Mouse (Mus musculus) embryonic facial prominence, embryonic 11.5 days (tissue): Measurements from ENCODE around the gene Coro6. TPM values are rescaled to one million over a fixed set of nuclear protein-coding genes. Genes with fewer than 3 reads are reported as not detected.
A peak's percentile ranks its signal among the peaks of the same experiment; 100 is the strongest.

Experiments used
- ATAC-seq: fragments of 200-750 bp; cut with Nextera tagmentation; replicated peaks from 2 replicates; pipeline ENCODE4 v1.8.0; 2017; ENCODE audit warnings: low read depth; ENCODE audit not compliant: insufficient number of reproducible peaks, low FRiP score, low TSS enrichment
- DNase-seq: peaks from one replicate; pipeline ENCODE4 v3.0.0-alpha.2; 2015; ENCODE audit warnings: low spot score
- H3K27ac ChIP-seq: fragments of 300-500 bp; sonication (generic); replicated peaks from 2 replicates; pipeline ENCODE4 v1.5.1; 2014; ENCODE audit warnings: mild to moderate bottlenecking, low read depth, low read length, control low read depth
- H3K27me3 ChIP-seq: fragments of 300-500 bp; sonication (generic); 2 replicates; pipeline ENCODE4 v1.6.1; 2014; ENCODE audit warnings: mild to moderate bottlenecking, low read length, moderate library complexity, mixed read lengths; ENCODE audit not compliant: control insufficient read depth, insufficient read depth
- H3K36me3 ChIP-seq: fragments of 300-500 bp; sonication (generic); replicated peaks from 2 replicates; pipeline ENCODE4 v1.6.1; 2014; ENCODE audit warnings: low read depth, mild to moderate bottlenecking, low read length, moderate library complexity, mixed read lengths; ENCODE audit not compliant: control insufficient read depth, insufficient read depth
- H3K4me1 ChIP-seq: fragments of 300-500 bp; sonication (generic); 2 replicates; pipeline ENCODE4 v1.6.1; 2014; ENCODE audit warnings: low read length, mixed read lengths; ENCODE audit not compliant: control insufficient read depth, insufficient read depth
- H3K4me2 ChIP-seq: fragments of 300-500 bp; sonication (generic); 2 replicates; pipeline ENCODE4 v1.6.1; 2014; ENCODE audit warnings: low read depth, mild to moderate bottlenecking, control low read depth, low read length, moderate library complexity
- H3K4me3 ChIP-seq: fragments of 300-500 bp; sonication (generic); 2 replicates; pipeline ENCODE4 v1.5.1; 2014; ENCODE audit warnings: low read depth, low read length, control low read depth
- H3K9ac ChIP-seq: fragments of 300-500 bp; sonication (generic); replicated peaks from 2 replicates; pipeline ENCODE4 v1.6.1; 2014; ENCODE audit warnings: mild to moderate bottlenecking, control low read depth, low read length
- H3K9me3 ChIP-seq: fragments of 300-500 bp; sonication (generic); replicated peaks from 2 replicates; pipeline ENCODE4 v1.6.1; 2016; ENCODE audit warnings: mild to moderate bottlenecking, low read length, inconsistent platforms, mixed read lengths; ENCODE audit not compliant: control insufficient read depth
- WGBS: fragments of 180-500 bp; shearing (Covaris S2); extraction: QIAGEN DNeasy Blood & Tissue Kit; methylation state at CpG from one replicate; pipeline ENCODE4 v1.1.7; 2014; 5-methylcytosine and 5-hydroxymethylcytosine counted together
- polyA plus RNA-seq: library from polyadenylated mRNA; unstranded; fragments of >200 nt; fragmentation: Nextera tagmentation; extraction: Ambion mirVana; gene quantifications from 2 replicates; pipeline ENCODE4 v1.2.1, GENCODE M21; 2014

Gene Coro6
- polyA plus RNA-seq, 1 experiment from 2014 or later, result 0.25 TPM

DNA sequence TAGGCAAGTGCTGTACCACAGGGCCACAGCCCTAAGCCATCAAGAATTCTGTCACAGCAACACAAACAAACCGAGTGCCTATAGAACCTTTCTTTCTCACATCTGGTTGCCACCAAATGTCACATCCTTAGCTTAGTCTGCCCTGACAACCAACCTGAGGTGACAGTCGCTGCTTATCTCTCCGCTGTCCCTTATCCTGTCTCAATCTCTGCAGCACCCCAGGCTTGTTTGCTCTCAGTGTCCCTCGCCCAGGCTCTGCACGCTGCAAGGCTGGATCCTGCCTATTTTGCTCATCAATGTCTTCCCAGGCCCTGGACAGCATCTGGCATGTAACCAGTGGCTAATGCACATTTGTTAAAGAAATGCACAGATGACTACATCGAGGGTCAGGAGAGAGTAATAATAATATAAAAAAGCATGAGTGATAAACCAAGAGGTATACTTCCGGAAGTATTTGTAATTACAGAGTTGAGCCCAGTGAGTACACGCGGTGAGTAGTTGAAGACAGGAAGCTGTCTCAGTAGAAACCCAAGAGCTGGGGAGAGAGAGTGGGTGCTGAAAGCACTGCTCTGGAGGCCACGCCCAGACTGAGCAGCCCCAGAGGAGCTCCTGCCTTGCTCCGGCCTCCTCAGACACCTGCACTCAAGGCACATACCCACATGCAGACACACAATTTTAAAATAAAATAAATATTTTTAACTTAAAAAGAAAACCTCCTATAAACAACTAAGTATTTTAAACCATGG is 21.5 kb downstream of the Coro6 start:
- no peaks in the 10 kb centered on the region; the same call in 1 of the 2 replicates for H3K4me1 ChIP-seq

DNA sequence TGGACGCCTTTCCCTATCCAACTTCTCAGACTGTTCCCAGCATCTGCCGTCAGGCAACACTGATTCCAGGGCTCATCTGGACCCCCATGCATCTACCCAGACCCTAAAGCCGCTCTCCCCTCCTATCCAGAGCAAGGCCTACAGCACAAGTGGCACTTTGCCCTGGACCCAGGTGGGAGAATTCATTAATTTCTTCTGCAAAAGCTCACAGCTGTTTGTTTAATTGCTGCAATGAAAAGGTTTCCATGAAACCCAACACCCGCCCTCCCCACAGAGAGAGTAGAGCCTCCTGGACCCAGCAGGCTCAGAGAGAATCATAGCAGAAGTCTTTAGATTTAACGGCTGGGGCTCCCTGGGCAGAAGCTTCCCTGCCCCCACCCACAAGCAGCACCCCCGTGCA is 23.0 kb downstream of the Coro6 start:
- H3K27ac ChIP-seq, result no peak overlapping the region
- no peaks in the 10 kb centered on the region; the same call in 1 of the 2 replicates for H3K4me1 ChIP-seq
- no peak overlapping the region for H3K9ac ChIP-seq
- no peak overlapping the region for H3K4me3 ChIP-seq
- ATAC-seq (no peak), DNase-seq (no peak)
- no peaks in the 10 kb centered on the region for H3K36me3 ChIP-seq
- 52% methylated on average over 6 of the region's 6 CpGs for WGBS
- no peaks in the 10 kb centered on the region for H3K27me3 ChIP-seq
- no peak overlapping the region for H3K4me2 ChIP-seq
- no peaks in the 10 kb centered on the region for H3K9me3 ChIP-seq

More for the DNA sequence above, 21.5 kb downstream of the Coro6 start:
- Histone ChIP-seq H3K4me2 (no peak overlapping the region), H3K27me3 (no peaks in the 10 kb centered on the region), H3K9me3 (no peaks in the 10 kb centered on the region), H3K9ac (no peak overlapping the region), H3K36me3 (no peaks in the 10 kb centered on the region), H3K4me3 (no peak overlapping the region), H3K27ac (no peak overlapping the region)
- DNase-seq (no peak), ATAC-seq (no peak)
- 67% methylated on average over 11 of the region's 11 CpGs for WGBS

DNA sequence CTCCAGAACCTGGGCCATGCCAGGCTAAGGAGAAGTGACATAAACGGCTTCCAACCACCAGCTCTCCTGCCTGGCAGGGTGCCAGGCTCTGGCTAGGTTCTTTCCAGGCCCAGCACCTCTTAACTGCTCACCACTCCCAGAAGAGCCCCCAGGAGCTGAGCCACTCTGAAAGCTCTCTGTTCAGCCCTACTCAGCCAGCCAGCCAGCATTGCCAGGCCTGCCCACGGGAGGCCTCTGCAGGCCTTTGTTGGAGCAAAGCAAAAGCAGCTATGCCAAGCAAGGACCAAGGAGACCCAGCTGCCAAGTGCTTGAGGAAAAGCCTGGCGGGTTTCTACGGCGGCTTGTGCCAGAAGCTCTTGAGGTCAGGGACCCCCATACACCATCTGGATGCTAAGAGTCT is 24.6 kb downstream of the Coro6 start:
- WGBS, result 82% methylated on average over 5 of the region's 5 CpGs
- no peak for DNase-seq
- no peak for ATAC-seq
- Histone ChIP-seq H3K4me3 (no peak overlapping the region), H3K4me2 (no peak overlapping the region), H3K4me1 (peaks cover 2% of the 10 kb centered on the region; the same call in 1 of the 2 replicates), H3K9me3 (no peaks in the 10 kb centered on the region), H3K27me3 (no peaks in the 10 kb centered on the region), H3K9ac (no peak overlapping the region), H3K36me3 (no peaks in the 10 kb centered on the region), H3K27ac (no peak overlapping the region)

DNA sequence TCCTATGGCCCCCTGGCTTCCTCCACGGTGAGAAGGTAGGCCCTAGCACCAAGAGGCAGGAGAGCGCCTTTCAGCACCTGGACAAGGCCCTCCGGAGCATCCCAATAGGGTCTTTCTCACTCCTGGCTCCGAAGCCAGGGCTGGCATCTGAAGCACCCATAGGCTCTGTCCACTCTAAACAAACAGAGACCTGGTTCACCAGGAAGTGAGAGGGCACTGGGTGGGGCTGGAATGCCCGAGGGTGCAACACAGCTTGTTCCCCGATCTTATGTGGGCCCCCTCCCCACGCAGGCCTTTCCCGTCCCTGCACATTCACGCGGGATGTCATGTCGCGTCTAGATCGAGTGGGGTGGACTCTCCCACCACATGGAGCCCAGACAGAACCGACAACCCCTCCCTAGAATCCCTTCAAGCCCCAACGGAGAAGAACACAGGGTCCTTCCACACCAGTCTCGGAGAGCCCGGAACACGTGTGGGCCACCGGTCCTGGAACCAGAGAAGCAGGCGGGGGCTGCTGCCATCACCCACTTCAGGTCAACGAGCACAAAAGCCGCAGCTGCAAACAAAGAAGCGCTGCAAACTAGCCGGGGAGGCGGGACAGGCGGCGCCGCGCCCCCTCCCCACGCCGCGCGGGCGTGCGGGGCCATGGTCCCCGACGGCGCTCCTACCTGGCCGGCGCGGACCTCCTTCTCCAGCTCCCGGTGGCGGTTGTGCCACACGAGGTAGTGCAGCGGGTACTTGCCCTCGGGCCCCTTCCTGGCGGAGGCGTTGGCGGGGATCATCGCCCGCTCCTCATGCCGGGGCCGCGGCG is 26.8 kb downstream of the Coro6 start:
- WGBS, result 3% methylated on average over 37 of the region's 55 CpGs

DNA sequence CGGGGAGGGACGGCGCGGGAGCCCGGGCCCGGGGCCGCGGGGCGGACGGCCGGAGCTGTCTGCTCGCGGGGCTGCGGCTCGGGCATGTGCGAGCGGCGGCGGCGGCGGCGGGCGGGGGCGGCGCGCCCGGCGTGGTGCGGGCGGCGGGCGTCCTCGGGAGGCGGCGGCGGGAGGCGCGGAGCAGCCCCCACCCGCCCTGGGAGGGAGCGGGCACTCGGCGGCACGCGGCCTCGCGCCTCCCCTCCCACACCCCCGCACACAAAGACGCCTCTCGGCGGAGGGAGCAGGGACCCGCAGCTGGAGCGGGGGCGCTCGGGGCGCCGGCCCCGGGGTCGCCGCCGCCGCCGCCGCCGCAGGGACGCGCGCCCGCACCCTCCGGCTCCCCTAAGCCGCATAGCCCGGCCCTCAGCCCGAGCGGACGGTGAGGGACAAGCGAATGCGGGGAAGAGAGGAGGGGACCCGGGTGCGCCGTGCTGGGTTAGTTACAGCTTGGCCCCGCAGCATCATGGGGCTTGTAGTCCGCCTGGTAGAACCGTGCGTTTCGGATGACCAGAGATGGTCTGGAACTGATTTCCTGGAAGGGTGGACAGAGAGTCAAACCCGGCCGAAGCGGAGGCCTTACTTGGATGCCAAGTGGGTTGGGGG is 27.5 kb downstream of the Coro6 start, which contains the start of gene Ankrd13b:
Gene Ankrd13b, minus strand, starts transcription at position 88 of the 645 bp plus-strand sequence.
- Histone ChIP-seq H3K9me3 (no peaks in the 10 kb centered on the region), H3K27me3 (no peaks in the 10 kb centered on the region), H3K36me3 (no peaks in the 10 kb centered on the region), H3K27ac (peak within 1 kb of the TSS; percentile 52), H3K4me2 (peak within 1 kb of the TSS; percentile 89), H3K4me3 (peak within 1 kb of the TSS; percentile 87), H3K9ac (peak within 1 kb of the TSS; percentile 92), H3K4me1 (peaks cover 5% of the 10 kb centered on the region)
- ATAC-seq (peak; percentile 44), DNase-seq (peak; percentile 89)
- under 1% methylated on average over 40 of the region's 87 CpGs for WGBS

More for the DNA sequence above, 26.8 kb downstream of the Coro6 start:
- Histone ChIP-seq H3K4me2 (peak overlapping the region; percentile 89), H3K27me3 (no peaks in the 10 kb centered on the region), H3K27ac (peak overlapping the region; percentile 52), H3K36me3 (no peaks in the 10 kb centered on the region), H3K4me1 (peaks cover 3% of the 10 kb centered on the region; the same call in 1 of the 2 replicates), H3K9ac (peak overlapping the region; percentile 92), H3K4me3 (peak overlapping the region; percentile 87), H3K9me3 (no peaks in the 10 kb centered on the region)
- peak; percentile 58 for DNase-seq
- no peak for ATAC-seq

DNA sequence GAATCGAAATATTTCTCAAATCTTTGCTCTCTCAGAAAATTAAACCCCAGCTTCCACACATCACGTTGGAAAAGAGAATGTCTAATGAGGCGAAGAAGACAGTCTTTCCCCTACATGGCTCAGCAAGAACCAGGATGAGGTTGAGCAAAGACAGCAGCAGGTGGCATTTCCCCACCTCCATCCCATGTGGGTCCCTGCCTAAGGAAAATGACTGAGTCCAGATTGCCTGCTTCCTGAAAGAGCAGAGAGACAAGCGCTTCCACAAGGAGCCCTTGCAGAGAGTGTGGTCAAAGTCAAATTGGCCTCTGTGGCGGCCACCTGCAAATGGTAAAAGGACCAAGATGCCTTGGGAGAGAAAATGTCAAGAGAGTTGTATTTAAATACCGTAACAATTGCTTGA is 28.2 kb downstream of the Coro6 start:
- Histone ChIP-seq H3K4me3 (no peak overlapping the region; the same call in 1 of the 2 replicates), H3K9ac (no peak overlapping the region), H3K27me3 (no peaks in the 10 kb centered on the region), H3K9me3 (no peaks in the 10 kb centered on the region), H3K4me1 (peaks cover 8% of the 10 kb centered on the region), H3K36me3 (no peaks in the 10 kb centered on the region), H3K27ac (no peak overlapping the region), H3K4me2 (peak overlapping the region; percentile 89)
- DNase-seq (no peak), ATAC-seq (no peak)
- WGBS, result 62% methylated on average over 6 of the region's 6 CpGs

DNA sequence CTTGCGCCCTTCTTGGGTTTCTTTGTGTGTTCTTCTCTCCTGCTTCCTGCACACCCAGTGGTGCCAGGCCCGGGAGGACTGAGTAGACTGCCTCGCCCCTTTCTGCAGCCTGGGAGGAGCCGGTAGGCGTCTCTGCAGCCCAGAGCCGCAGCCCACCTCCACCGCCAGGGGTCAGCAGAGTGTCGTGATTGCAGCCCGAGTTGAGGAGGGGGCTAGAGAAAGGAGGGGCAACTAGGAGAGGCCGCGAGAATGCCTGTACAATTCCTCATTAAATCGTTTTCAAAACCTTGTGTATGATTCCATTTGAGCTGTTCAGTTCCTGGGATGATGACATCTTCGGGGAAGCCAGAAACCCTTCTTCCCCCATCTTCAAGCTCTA is 28.9 kb downstream of the Coro6 start:
- Histone ChIP-seq H3K4me3 (peak overlapping the region; percentile 98), H3K27ac (peak overlapping the region; percentile 77), H3K4me2 (peak overlapping the region; percentile 80), H3K36me3 (no peaks in the 10 kb centered on the region), H3K9ac (peak overlapping the region; percentile 65), H3K4me1 (peaks cover 8% of the 10 kb centered on the region), H3K9me3 (no peaks in the 10 kb centered on the region), H3K27me3 (no peaks in the 10 kb centered on the region)
- peak; percentile 63 for ATAC-seq
- DNase-seq, result peak; percentile 97
- WGBS, result 2% methylated on average over 13 of the region's 13 CpGs
